Mouse (Mus musculus) midbrain, embryonic 12.5 days (tissue): Measurements from ENCODE around the gene Mccc2. TPM values are rescaled to one million over a fixed set of nuclear protein-coding genes. Genes with fewer than 3 reads are reported as not detected.
A peak's percentile ranks its signal among the peaks of the same experiment; 100 is the strongest.

Experiments
- ATAC-seq: fragments of 200-750 bp; cut with Nextera tagmentation; 2 replicates; pipeline ENCODE4 v1.8.0; 2017; ENCODE audit warnings: low read depth, moderate TSS enrichment, moderate library complexity; ENCODE audit not compliant: low FRiP score
- H3K27ac ChIP-seq: fragments of 300-500 bp; sonication (generic); replicated peaks from 2 replicates; pipeline ENCODE4 v1.5.1; 2016; ENCODE audit warnings: mild to moderate bottlenecking
- H3K27me3 ChIP-seq: fragments of 300-500 bp; sonication (generic); 2 replicates; pipeline ENCODE4 v1.6.1; 2016; ENCODE audit warnings: mild to moderate bottlenecking
- H3K36me3 ChIP-seq: fragments of 300-500 bp; sonication (generic); 2 replicates; pipeline ENCODE4 v1.6.1; 2016
- H3K4me1 ChIP-seq: fragments of 300-500 bp; sonication (generic); 2 replicates; pipeline ENCODE4 v1.6.1; 2016
- H3K4me2 ChIP-seq: fragments of 300-500 bp; sonication (generic); replicated peaks from 2 replicates; pipeline ENCODE4 v1.6.1; 2016; ENCODE audit warnings: mild to moderate bottlenecking, moderate library complexity
- H3K4me3 ChIP-seq: fragments of 300-500 bp; sonication (generic); 2 replicates; pipeline ENCODE4 v1.5.1; 2016; ENCODE audit warnings: mild to moderate bottlenecking
- H3K9ac ChIP-seq: fragments of 300-500 bp; sonication (generic); replicated peaks from 2 replicates; pipeline ENCODE4 v1.6.1; 2016; ENCODE audit warnings: mild to moderate bottlenecking, moderate library complexity
- H3K9me3 ChIP-seq: fragments of 300-500 bp; sonication (generic); 2 replicates; pipeline ENCODE4 v1.6.1; 2016; ENCODE audit warnings: mild to moderate bottlenecking
- WGBS: fragments of 180-500 bp; shearing (Covaris S2); methylation state at CpG from one replicate; pipeline ENCODE4 v1.1.7; 2016; 5-methylcytosine and 5-hydroxymethylcytosine counted together
- polyA plus RNA-seq: library from polyadenylated mRNA; unstranded; fragments of >200 nt; fragmentation: Nextera tagmentation; extraction: Ambion mirVana; gene quantifications from 2 replicates; pipeline ENCODE4 v1.2.1, GENCODE M21; 2016

Gene Mccc2
- polyA plus RNA-seq, 1 experiment from 2014 or later = 34.7 TPM

DNA sequence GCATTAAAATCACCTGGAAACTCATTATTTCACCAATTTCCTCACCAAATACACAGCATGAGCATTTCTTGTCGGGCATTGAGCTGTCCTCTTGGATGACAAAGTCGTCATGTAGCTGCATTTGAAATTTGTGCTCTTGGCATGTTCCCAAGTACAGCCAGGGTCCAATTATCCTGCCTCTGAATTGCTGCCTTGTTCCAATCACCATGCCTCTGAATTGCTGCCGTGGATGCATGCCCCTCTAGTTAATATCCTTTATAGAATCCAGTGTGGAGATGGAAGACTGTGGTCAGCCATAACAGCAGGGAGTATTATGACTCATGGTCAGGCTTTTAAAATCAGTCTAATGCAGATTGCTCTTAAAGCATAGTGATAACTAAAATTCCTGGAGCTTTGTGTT, 77.7 kb downstream of the Mccc2 start:
- peaks cover 21% of the 10 kb centered on the region for H3K4me1 ChIP-seq
- 50% methylated on average over 3 of the region's 3 CpGs for WGBS
- H3K4me3 ChIP-seq = no peak overlapping the region
- no peaks in the 10 kb centered on the region for H3K27me3 ChIP-seq
- H3K9me3 ChIP-seq = no peaks in the 10 kb centered on the region
- no peak overlapping the region for H3K9ac ChIP-seq
- ATAC-seq = peak; percentile 24; the same call in 1 of the 2 replicates
- no peak overlapping the region for H3K27ac ChIP-seq
- H3K36me3 ChIP-seq = no peaks in the 10 kb centered on the region
- H3K4me2 ChIP-seq = no peak overlapping the region

DNA sequence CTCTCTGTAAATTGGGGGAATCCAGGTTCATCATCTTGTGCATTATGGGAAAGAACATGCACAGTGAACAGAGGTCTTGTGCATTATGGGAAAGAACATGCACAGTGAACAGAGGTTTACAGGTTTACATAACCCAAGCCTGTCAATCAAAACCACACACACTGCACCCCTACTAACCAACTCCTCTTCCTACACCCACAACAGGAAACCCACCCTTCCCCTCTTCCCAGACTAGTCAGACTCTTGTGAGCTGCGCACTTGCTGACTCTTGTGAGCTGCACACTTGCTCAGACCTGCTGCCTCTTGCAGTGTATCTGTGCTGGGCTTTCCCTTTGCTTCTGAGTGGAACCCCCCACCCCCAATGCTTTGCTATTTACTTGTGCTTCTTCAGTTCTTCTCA, 83.0 kb downstream of the Mccc2 start:
- Histone ChIP-seq H3K4me3 (no peak overlapping the region), H3K9ac (no peak overlapping the region), H3K4me1 (no peaks in the 10 kb centered on the region), H3K27ac (no peak overlapping the region), H3K9me3 (no peaks in the 10 kb centered on the region), H3K4me2 (no peak overlapping the region), H3K27me3 (no peaks in the 10 kb centered on the region), H3K36me3 (no peaks in the 10 kb centered on the region)
- ATAC-seq = no peak
- WGBS = 67% methylated on average over 1 of the region's 1 CpGs

DNA sequence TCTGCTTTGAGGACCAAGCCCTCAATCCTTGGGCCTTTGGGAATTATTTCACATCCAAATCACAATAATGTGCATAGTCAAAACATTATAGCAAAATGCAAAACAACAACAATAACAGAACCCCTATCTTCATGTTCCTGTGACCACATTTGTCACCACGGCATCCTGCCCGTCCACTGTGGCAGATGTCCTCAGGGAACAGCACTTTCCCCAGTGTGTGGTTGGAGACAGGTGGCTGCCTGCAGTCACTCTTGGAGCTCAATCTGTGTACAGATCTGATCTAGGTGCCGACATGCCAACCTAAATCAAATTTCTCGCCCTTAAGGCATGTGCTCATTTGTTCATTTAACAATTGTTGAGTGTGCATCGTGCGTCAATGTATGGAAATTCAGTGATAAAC, 83.9 kb downstream of the Mccc2 start:
- Histone ChIP-seq H3K4me2 (no peak overlapping the region), H3K4me1 (no peaks in the 10 kb centered on the region), H3K9ac (no peak overlapping the region), H3K27me3 (no peaks in the 10 kb centered on the region), H3K36me3 (no peaks in the 10 kb centered on the region), H3K4me3 (no peak overlapping the region), H3K27ac (no peak overlapping the region), H3K9me3 (no peaks in the 10 kb centered on the region)
- 94% methylated on average over 6 of the region's 6 CpGs for WGBS
- ATAC-seq = no peak

DNA sequence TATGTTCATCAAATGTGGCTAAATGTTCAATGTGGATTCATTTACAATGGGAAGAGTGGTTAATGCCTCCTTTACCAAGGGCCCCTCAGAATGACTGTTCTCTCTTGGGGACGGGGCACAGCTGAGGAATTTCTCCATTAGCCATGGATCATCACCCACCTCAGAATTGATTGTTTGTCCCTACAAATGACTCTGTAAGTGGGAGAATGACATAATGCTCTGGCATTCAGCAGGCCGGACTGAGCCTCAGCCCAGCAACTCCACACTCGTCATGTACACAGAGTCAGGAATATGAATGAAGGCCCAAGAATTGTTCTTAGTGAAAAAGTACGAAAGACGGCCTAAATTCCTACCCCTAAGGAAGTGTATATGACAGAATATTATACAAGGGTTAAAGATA, 89.2 kb downstream of the Mccc2 start:
- Histone ChIP-seq H3K4me1 (no peaks in the 10 kb centered on the region), H3K9me3 (no peaks in the 10 kb centered on the region), H3K27me3 (no peaks in the 10 kb centered on the region), H3K36me3 (no peaks in the 10 kb centered on the region), H3K4me3 (no peak overlapping the region), H3K4me2 (no peak overlapping the region), H3K27ac (no peak overlapping the region), H3K9ac (no peak overlapping the region)
- no peak for ATAC-seq
- 51% methylated on average over 5 of the region's 5 CpGs for WGBS

DNA sequence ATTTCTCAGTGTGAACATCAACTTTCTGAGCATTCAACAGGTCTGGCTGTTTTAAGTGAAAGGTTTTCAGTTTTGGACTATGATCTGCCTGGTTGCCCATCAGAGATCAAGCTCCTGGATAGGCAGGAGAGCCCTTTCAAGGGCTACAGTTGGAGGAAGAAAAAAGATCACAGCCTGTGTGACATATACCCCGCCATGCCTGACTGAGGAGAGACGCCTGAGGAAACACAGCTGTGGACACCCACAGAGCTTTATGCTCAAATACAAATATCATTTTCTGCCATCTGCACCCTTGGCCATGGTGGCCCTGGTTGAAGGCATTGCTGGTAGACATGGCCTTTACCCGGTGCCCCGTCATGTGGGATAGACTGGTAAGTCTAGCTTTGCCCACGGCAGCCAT, 99.8 kb downstream of the Mccc2 start:
- no peak overlapping the region for H3K9ac ChIP-seq
- H3K27ac ChIP-seq = no peak overlapping the region
- no peak for ATAC-seq
- no peaks in the 10 kb centered on the region for H3K27me3 ChIP-seq
- H3K4me1 ChIP-seq = 0 out of 2 replicates have a peak, but pooled peaks cover 4% of the 10 kb centered on the region
- 88% methylated on average over 5 of the region's 5 CpGs for WGBS
- H3K9me3 ChIP-seq = no peaks in the 10 kb centered on the region
- no peak overlapping the region for H3K4me2 ChIP-seq
- H3K36me3 ChIP-seq = no peaks in the 10 kb centered on the region
- no peak overlapping the region for H3K4me3 ChIP-seq

DNA sequence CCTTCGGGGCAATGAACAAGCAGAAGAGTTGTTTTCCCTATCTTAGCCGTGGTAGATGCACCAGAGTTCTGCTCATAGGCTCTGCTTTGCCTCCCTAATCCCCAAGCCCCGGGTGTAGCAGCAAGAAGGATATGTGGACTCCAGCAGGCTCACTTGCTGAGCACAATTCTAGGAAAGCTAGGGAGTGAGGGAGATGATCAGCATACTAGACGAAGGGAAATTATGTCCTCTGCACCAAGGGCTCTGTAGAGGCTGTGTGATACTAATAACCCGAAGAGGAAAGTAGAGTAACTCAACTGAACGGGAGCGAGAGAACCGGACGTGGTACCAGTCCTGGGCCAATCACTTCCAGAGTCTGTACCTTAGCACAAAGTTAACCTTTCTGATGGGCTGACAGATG, 114.5 kb downstream of the Mccc2 start, which contains the start of gene Cartpt:
Gene Cartpt, minus strand, starts transcription at position 127 of the 400 bp plus-strand sequence.
- Histone ChIP-seq H3K36me3 (no peaks in the 10 kb centered on the region), H3K9ac (peak within 1 kb of the TSS; percentile 53), H3K27me3 (peaks cover 39% of the 10 kb centered on the region), H3K4me2 (peak within 1 kb of the TSS; percentile 69), H3K4me3 (peak within 1 kb of the TSS; percentile 42), H3K27ac (no peak within 1 kb of the TSS), H3K9me3 (no peaks in the 10 kb centered on the region), H3K4me1 (peaks cover 16% of the 10 kb centered on the region)
- WGBS = 42% methylated on average over 9 of the region's 9 CpGs
- ATAC-seq = peak; percentile 47

DNA sequence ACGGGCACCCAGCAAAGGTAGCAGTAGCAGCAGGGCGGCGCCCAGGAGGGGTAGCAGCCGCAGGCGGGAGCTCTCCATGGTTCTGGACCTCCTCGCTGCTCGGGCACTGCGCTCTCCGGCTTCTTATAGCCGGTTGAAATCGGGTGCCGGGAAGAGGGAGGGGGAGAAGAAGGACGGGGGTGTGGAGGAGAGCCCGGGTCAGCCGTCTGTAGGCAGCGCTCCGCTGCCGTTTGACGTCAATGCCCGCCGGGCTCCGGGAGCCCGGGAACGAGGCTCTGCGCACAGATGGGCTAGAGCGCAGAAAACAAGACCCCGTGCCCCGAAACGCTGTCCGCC, 114.9 kb downstream of the Mccc2 start:
- peaks cover 16% of the 10 kb centered on the region for H3K4me1 ChIP-seq
- peak overlapping the region; percentile 69 for H3K4me2 ChIP-seq
- peaks cover 39% of the 10 kb centered on the region for H3K27me3 ChIP-seq
- H3K27ac ChIP-seq = no peak overlapping the region
- ATAC-seq = peak; percentile 78
- H3K9ac ChIP-seq = peak overlapping the region; percentile 53
- no peaks in the 10 kb centered on the region for H3K9me3 ChIP-seq
- WGBS = 1% methylated on average over 29 of the region's 30 CpGs
- no peaks in the 10 kb centered on the region for H3K36me3 ChIP-seq
- peak overlapping the region; percentile 42 for H3K4me3 ChIP-seq

DNA sequence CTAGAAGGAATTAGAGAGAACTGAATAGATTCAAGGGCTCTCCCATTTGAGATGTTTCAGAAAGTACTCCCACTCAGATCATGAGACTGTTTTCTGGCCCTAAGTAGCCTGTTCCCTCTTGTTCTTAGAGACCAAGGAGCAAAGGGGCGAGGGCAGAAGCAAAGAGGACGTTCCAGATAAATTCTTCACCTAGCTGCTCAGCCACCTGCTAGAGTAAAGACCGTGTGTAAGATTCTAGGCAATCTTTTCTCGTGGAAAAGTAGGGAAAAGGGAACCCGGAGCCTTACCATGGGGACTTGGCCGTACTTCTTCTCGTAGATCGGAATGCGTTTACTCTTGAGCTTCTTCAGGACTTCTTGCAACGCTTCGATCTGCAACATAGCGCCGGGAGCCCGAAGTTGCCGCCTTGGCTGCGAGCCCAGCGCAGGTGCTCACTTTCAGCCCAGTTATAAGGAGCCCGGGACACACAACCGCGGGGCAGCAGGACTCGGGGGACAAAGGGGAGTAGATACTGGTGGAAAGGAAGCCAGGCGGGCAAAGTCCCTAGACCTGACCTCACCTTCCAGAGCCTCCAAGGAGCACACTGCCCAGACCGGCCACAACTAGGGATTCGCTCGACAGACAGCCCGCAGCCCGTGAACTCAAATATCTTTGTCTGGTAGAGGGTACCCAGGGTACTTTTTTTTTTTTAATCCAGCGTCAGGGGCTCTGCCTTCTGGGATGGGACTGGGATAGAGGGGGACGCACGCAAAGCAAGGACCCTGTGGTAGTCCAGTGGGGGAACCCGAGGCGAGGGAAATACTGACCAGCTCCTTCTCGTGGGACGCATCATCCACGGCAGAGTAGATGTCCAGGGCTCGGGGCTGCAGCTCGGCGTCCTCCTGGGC, 115.5 kb downstream of the Mccc2 start:
- WGBS = 5% methylated on average over 38 of the region's 38 CpGs
- ATAC-seq = 0 out of 2 replicates have a peak, but pooled peaks have one; percentile 6
- peak overlapping the region; percentile 42 for H3K4me3 ChIP-seq
- no peaks in the 10 kb centered on the region for H3K36me3 ChIP-seq
- H3K9ac ChIP-seq = peak overlapping the region; percentile 53
- H3K27ac ChIP-seq = no peak overlapping the region
- H3K4me1 ChIP-seq = peaks cover 16% of the 10 kb centered on the region
- H3K27me3 ChIP-seq = peaks cover 39% of the 10 kb centered on the region
- H3K4me2 ChIP-seq = peak overlapping the region; percentile 69
- H3K9me3 ChIP-seq = no peaks in the 10 kb centered on the region

DNA sequence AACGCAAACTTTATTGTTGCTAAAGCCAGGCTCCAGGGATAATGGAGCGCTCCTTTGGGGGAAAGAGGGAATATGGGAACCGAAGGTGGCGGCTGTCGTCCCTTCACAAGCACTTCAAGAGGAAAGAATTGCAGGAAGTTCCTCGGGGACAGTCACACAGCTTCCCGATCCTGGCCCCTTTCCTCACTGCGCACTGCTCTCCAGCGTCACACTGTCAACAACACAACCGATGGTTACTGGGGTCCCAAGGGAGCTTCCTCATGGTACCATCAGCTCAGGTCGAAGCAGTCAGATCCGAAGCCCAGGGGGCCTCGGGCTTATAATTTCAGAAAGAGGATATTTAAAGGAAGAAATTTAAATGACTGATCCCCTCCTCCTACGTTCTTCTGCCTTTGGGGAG, 116.6 kb downstream of the Mccc2 start:
- whole genome bisulfite sequencing = 34% methylated on average over 14 of the region's 14 CpGs
- no peak overlapping the region for H3K9ac ChIP-seq
- no peaks in the 10 kb centered on the region for H3K36me3 ChIP-seq
- no peak overlapping the region for H3K27ac ChIP-seq
- H3K9me3 ChIP-seq = no peaks in the 10 kb centered on the region
- peaks cover 39% of the 10 kb centered on the region for H3K27me3 ChIP-seq
- 0 out of 2 replicates have a peak overlapping the region, but pooled peaks have one; percentile 2 for H3K4me2 ChIP-seq
- ATAC-seq = no peak
- H3K4me1 ChIP-seq = peaks cover 16% of the 10 kb centered on the region
- no peak overlapping the region for H3K4me3 ChIP-seq

Other genes starting within 250 kb of the Mccc2 start
- gene Cartpt, start 114.5 kb downstream of the Mccc2 start, polyA plus RNA-seq = 33.1 and 37.3 TPM in 2 replicates
- gene Bdp1, start 88.4 kb upstream of the Mccc2 start, polyA plus RNA-seq = 32.5 and 32.6 TPM in 2 replicates
- gene Serf1, start 92.4 kb upstream of the Mccc2 start, polyA plus RNA-seq = 282 and 323 TPM in 2 replicates
- gene Smn1, start 109.2 kb upstream of the Mccc2 start, polyA plus RNA-seq = 63.6 and 65.1 TPM in 2 replicates
- gene Naip2, start 186.5 kb upstream of the Mccc2 start, polyA plus RNA-seq = 0.34 TPM in 1 of 2 replicates, not detected in the other
- gene Naip5, start 230.7 kb upstream of the Mccc2 start, polyA plus RNA-seq = 0.06 and 0.08 TPM in 2 replicates